Mouse (Mus musculus) midbrain, embryonic 11.5 days (tissue): ENCODE data around the gene Fcamr. TPM values are rescaled to one million over a fixed set of nuclear protein-coding genes. Genes with fewer than 3 reads are reported as not detected.

Experiments used
- ATAC-seq: fragments of 200-750 bp; cut with Nextera tagmentation; 2 replicates; pipeline ENCODE4 v1.8.0; 2017; ENCODE audit warnings: moderate TSS enrichment, moderate library complexity; ENCODE audit not compliant: low FRiP score
- DNase-seq: peaks from one replicate; pipeline ENCODE4 v3.0.0; 2015; ENCODE audit warnings: low spot score; ENCODE audit errors: missing footprints
- H3K27ac ChIP-seq: fragments of 300-500 bp; sonication (generic); 2 replicates; pipeline ENCODE4 v1.5.1; 2014; ENCODE audit warnings: low read depth, low read length
- H3K27me3 ChIP-seq: fragments of 300-500 bp; sonication (generic); 2 replicates; pipeline ENCODE4 v1.6.1; 2014; ENCODE audit warnings: mild to moderate bottlenecking, low read length, moderate library complexity, mixed read lengths; ENCODE audit not compliant: control insufficient read depth, insufficient read depth
- H3K36me3 ChIP-seq: fragments of 300-500 bp; sonication (generic); 2 replicates; pipeline ENCODE4 v1.6.1; 2014; ENCODE audit warnings: mild to moderate bottlenecking, low read length, moderate library complexity, mixed read lengths; ENCODE audit not compliant: control insufficient read depth, insufficient read depth
- H3K4me1 ChIP-seq: fragments of 300-500 bp; sonication (generic); 2 replicates; pipeline ENCODE4 v1.6.1; 2014; ENCODE audit warnings: low read length; ENCODE audit not compliant: control insufficient read depth, insufficient read depth
- H3K4me2 ChIP-seq: fragments of 300-500 bp; sonication (generic); 2 replicates; pipeline ENCODE4 v1.6.1; 2014; ENCODE audit warnings: mild to moderate bottlenecking, moderate library complexity
- H3K4me3 ChIP-seq: fragments of 300-500 bp; sonication (generic); 2 replicates; pipeline ENCODE4 v1.5.1; 2014; ENCODE audit warnings: low read depth, low read length
- H3K9ac ChIP-seq: fragments of 300-500 bp; sonication (generic); 2 replicates; pipeline ENCODE4 v1.6.1; 2014; ENCODE audit warnings: low read length
- H3K9me3 ChIP-seq: fragments of 300-500 bp; sonication (generic); 2 replicates; pipeline ENCODE4 v1.6.1; 2016; ENCODE audit warnings: low read length; ENCODE audit not compliant: control insufficient read depth
- WGBS: fragments of 180-500 bp; shearing (Covaris S2); extraction: QIAGEN DNeasy Blood & Tissue Kit; methylation state at CpG from one replicate; pipeline ENCODE4 v1.1.7; 2014; 5-methylcytosine and 5-hydroxymethylcytosine counted together
- polyA plus RNA-seq: library from polyadenylated mRNA; unstranded; fragments of >200 nt; fragmentation: Nextera tagmentation; extraction: Ambion mirVana; gene quantifications from 2 replicates; pipeline ENCODE4 v1.2.1, GENCODE M21; 2014

Gene Fcamr
- polyA plus RNA-seq, 1 experiment from 2014 or later: not detected

- ATAC-seq (no peak), DNase-seq (no peak)
- Histone ChIP-seq H3K9me3 (no peaks in the 10 kb centered on the region), H3K4me2 (no peak overlapping the region), H3K4me3 (no peak overlapping the region), H3K4me1 (no peaks in the 10 kb centered on the region; the same call in 1 of the 2 replicates), H3K27ac (no peak overlapping the region), H3K9ac (no peak overlapping the region), H3K27me3 (no peaks in the 10 kb centered on the region), H3K36me3 (no peaks in the 10 kb centered on the region)
- WGBS: 92% methylated on average over 4 of the region's 4 CpGs
Measured at GRCm38 (mm10) chr1:130857456-130857855, 56.8 kb downstream of the Fcamr start.

- Histone ChIP-seq H3K4me2 (no peak overlapping the region), H3K27me3 (no peaks in the 10 kb centered on the region), H3K9me3 (no peaks in the 10 kb centered on the region), H3K4me3 (no peak overlapping the region), H3K4me1 (no peaks in the 10 kb centered on the region), H3K9ac (no peak overlapping the region), H3K36me3 (no peaks in the 10 kb centered on the region), H3K27ac (no peak overlapping the region)
- 86% methylated on average over 4 of the region's 4 CpGs for WGBS
- ATAC-seq: no peak
- DNase-seq: no peak
Measured at GRCm38 (mm10) chr1:130864238-130864637, 63.5 kb downstream of the Fcamr start.

Other genes with a start within 250 kb of the Fcamr start
- gene Zp3r, start 171.3 kb upstream of the Fcamr start, polyA plus RNA-seq: not detected in 2 replicates
- 0.04 TPM in 1 of 2 replicates, not detected in the other for gene C4bp, start 139.3 kb upstream of the Fcamr start, polyA plus RNA-seq
- gene Gm29427, start 85.1 kb upstream of the Fcamr start, polyA plus RNA-seq: not detected in 2 replicates
- gene Yod1, start 83.6 kb upstream of the Fcamr start, polyA plus RNA-seq: 11.7 and 13.6 TPM in 2 replicates
- 6.3 and 9.5 TPM in 2 replicates for gene Pfkfb2, start 71.6 kb upstream of the Fcamr start, polyA plus RNA-seq
- 0.29 and 0.37 TPM in 2 replicates for gene AA986860, start 68.9 kb upstream of the Fcamr start, polyA plus RNA-seq
- not detected in 2 replicates for gene Pigr, start 25.8 kb downstream of the Fcamr start, polyA plus RNA-seq
- 0.27 TPM in 1 of 2 replicates, not detected in the other for gene Fcmr, start 64.8 kb downstream of the Fcamr start, polyA plus RNA-seq
- not detected in 2 replicates for gene Il24, start 86.6 kb downstream of the Fcamr start, polyA plus RNA-seq
- not detected in 2 replicates for gene Il20, start 110.5 kb downstream of the Fcamr start, polyA plus RNA-seq
- gene Il19, start 139.2 kb downstream of the Fcamr start, polyA plus RNA-seq: not detected in 2 replicates
- gene Il10, start 218.9 kb downstream of the Fcamr start, polyA plus RNA-seq: not detected in 2 replicates